Mouse (Mus musculus): ENCODE results near the gene Gm2035. TPM values are rescaled to one million over a fixed set of nuclear protein-coding genes. Genes with fewer than 3 reads are reported as not detected.
"Not testable (repeated sequence)": the region's sequence is repeated elsewhere in the genome, so short reads cannot be mapped to it uniquely, and the experiment has no call there.

The Gm2035 gene
- not detected in 2 replicates for total RNA-seq (2015; ENCODE audit: low replicate concordance)
- not detected in 2 replicates for total RNA-seq (2017; ENCODE audit: low replicate concordance)

GRCm38 (mm10) chr12:87919721-87920120 lies at the start of gene Gm2035:
Gene Gm2035, minus strand, starts transcription at chr12:87919857.
- ATAC-seq (replicated peaks; ENCODE audit: low FRiP score, poor library complexity, severe bottlenecking), result not testable (repeated sequence)

- not testable (repeated sequence) for ATAC-seq (replicated peaks; ENCODE audit: low FRiP score, poor library complexity, severe bottlenecking)
Measured at GRCm38 (mm10) chr12:87953780-87954179, 34.1 kb upstream of the Gm2035 start, which contains the start of gene Gm2042. Gene Gm2042, plus strand, starts transcription at chr12:87954080.

- not testable (repeated sequence) for ATAC-seq (replicated peaks; ENCODE audit: low FRiP score, poor library complexity, severe bottlenecking)
Measured at GRCm38 (mm10) chr12:87895070-87895469, 24.6 kb downstream of the Gm2035 start, which contains the start of gene Gm2022. Gene Gm2022, plus strand, starts transcription at chr12:87895370.

- ATAC-seq (replicated peaks; ENCODE audit: low FRiP score, poor library complexity, severe bottlenecking), result not testable (repeated sequence)
Measured at GRCm38 (mm10) chr12:87873772-87874171, 45.9 kb downstream of the Gm2035 start, which contains the start of gene Gm2016. Gene Gm2016, plus strand, starts transcription at chr12:87874072.

Other genes with a start within 250 kb of the Gm2035 start
- not detected in 2 replicates for gene Gm21319, start 144.1 kb downstream of the Gm2035 start, total RNA-seq (2015; ENCODE audit: low replicate concordance)
- not detected in 2 replicates for gene Gm21319, start 144.1 kb downstream of the Gm2035 start, total RNA-seq (2017; ENCODE audit: low replicate concordance)
- gene Gm21936, start 124.3 kb downstream of the Gm2035 start, total RNA-seq (2015; ENCODE audit: low replicate concordance), result not detected in 2 replicates
- not detected in 2 replicates for gene Gm21936, start 124.3 kb downstream of the Gm2035 start, total RNA-seq (2017; ENCODE audit: low replicate concordance)
- not detected in 2 replicates for gene BB287469, start 103.3 kb downstream of the Gm2035 start, total RNA-seq (2015; ENCODE audit: low replicate concordance)
- not detected in 2 replicates for gene BB287469, start 103.3 kb downstream of the Gm2035 start, total RNA-seq (2017; ENCODE audit: low replicate concordance)
- not detected in 2 replicates for gene Gm2001, start 77.5 kb downstream of the Gm2035 start, total RNA-seq (2015; ENCODE audit: low replicate concordance)
- gene Gm2001, start 77.5 kb downstream of the Gm2035 start, total RNA-seq (2017; ENCODE audit: low replicate concordance), result not detected in 2 replicates
- gene Gm2016, start 45.8 kb downstream of the Gm2035 start, total RNA-seq (2015; ENCODE audit: low replicate concordance), result not detected in 2 replicates
- not detected in 2 replicates for gene Gm2016, start 45.8 kb downstream of the Gm2035 start, total RNA-seq (2017; ENCODE audit: low replicate concordance)
- not detected in 2 replicates for gene Gm2022, start 24.5 kb downstream of the Gm2035 start, total RNA-seq (2015; ENCODE audit: low replicate concordance)
- gene Gm2022, start 24.5 kb downstream of the Gm2035 start, total RNA-seq (2017; ENCODE audit: low replicate concordance), result not detected in 2 replicates
- gene Gm2042, start 34.2 kb upstream of the Gm2035 start, total RNA-seq (2015; ENCODE audit: low replicate concordance), result not detected in 2 replicates
- gene Gm2042, start 34.2 kb upstream of the Gm2035 start, total RNA-seq (2017; ENCODE audit: low replicate concordance), result 0.98 and 2.0 TPM in 2 replicates
- not detected in 2 replicates for gene Gm2075, start 92.0 kb upstream of the Gm2035 start, total RNA-seq (2015; ENCODE audit: low replicate concordance)
- not detected in 2 replicates for gene Gm2075, start 92.0 kb upstream of the Gm2035 start, total RNA-seq (2017; ENCODE audit: low replicate concordance)
- not detected in 2 replicates for gene Gm6803, start 98.9 kb upstream of the Gm2035 start, total RNA-seq (2015; ENCODE audit: low replicate concordance)
- not detected in 2 replicates for gene Gm6803, start 98.9 kb upstream of the Gm2035 start, total RNA-seq (2017; ENCODE audit: low replicate concordance)
- not detected in 2 replicates for gene Gm2056, start 107.1 kb upstream of the Gm2035 start, total RNA-seq (2015; ENCODE audit: low replicate concordance)
- not detected in 2 replicates for gene Gm2056, start 107.1 kb upstream of the Gm2035 start, total RNA-seq (2017; ENCODE audit: low replicate concordance)
- gene Gm16368, start 163.8 kb upstream of the Gm2035 start, total RNA-seq (2015; ENCODE audit: low replicate concordance), result not detected in 2 replicates
- not detected in 2 replicates for gene Gm16368, start 163.8 kb upstream of the Gm2035 start, total RNA-seq (2017; ENCODE audit: low replicate concordance)